Mouse (Mus musculus): Measurements from ENCODE around the gene Scgb1a1.

GRCm38 (mm10) chr19:9041074-9041473 lies 46.7 kb downstream of the Scgb1a1 start:
- TF ChIP-seq CTCF (IDR thresholded peaks at IDR 0.05; ENCODE audit: borderline replicate concordance, control insufficient read depth, extremely low read depth, insufficient read depth, low read length, poor library complexity): no peak
- no peak for TF ChIP-seq POLR2A (IDR thresholded peaks at IDR 0.05; ENCODE audit: control insufficient read depth, extremely low read depth, insufficient read depth, low read length, poor library complexity)
